Mouse (Mus musculus): ENCODE data around the gene Abcb4.
"Not testable (repeated sequence)": the region's sequence is repeated elsewhere in the genome, so short reads cannot be mapped to it uniquely, and the experiment has no call there.

- not testable (repeated sequence) for TF ChIP-seq CTCF (IDR thresholded peaks at IDR 0.05; ENCODE audit: borderline replicate concordance, extremely low read depth, insufficient read depth, insufficient read length); POLR2A (IDR thresholded peaks at IDR 0.05; ENCODE audit: borderline replicate concordance, extremely low read depth, insufficient read depth, insufficient read length, poor library complexity, severe bottlenecking)
Measured at GRCm38 (mm10) chr5:8848607-8849575, 44.6 kb upstream of the Abcb4 start.
